Mouse (Mus musculus) heart, embryonic 10.5 days (tissue): ENCODE measurements around the gene Tmem270. TPM values are rescaled to one million over a fixed set of nuclear protein-coding genes. Genes with fewer than 3 reads are reported as not detected.

Experiments
- DNase-seq: peaks from one replicate; pipeline ENCODE4 v3.0.0-alpha.2; 2017; ENCODE audit warnings: low spot score
- H3K27ac ChIP-seq: fragments of 300-500 bp; sonication (generic); 2 replicates; pipeline ENCODE4 v1.5.1; 2016; ENCODE audit warnings: mild to moderate bottlenecking
- H3K27me3 ChIP-seq: fragments of 300-500 bp; sonication (generic); 2 replicates; pipeline ENCODE4 v1.6.1; 2016; ENCODE audit warnings: mild to moderate bottlenecking; ENCODE audit not compliant: poor library complexity, insufficient read depth, severe bottlenecking
- H3K36me3 ChIP-seq: fragments of 300-500 bp; sonication (generic); 2 replicates; pipeline ENCODE4 v1.6.1; 2016; ENCODE audit warnings: mild to moderate bottlenecking, moderate library complexity
- H3K4me1 ChIP-seq: fragments of 300-500 bp; sonication (generic); 2 replicates; pipeline ENCODE4 v1.6.1; 2016; ENCODE audit warnings: mild to moderate bottlenecking
- H3K4me3 ChIP-seq: fragments of 300-500 bp; sonication (generic); 2 replicates; pipeline ENCODE4 v1.5.1; 2016; ENCODE audit warnings: mild to moderate bottlenecking, moderate library complexity
- H3K9me3 ChIP-seq: fragments of 300-500 bp; sonication (generic); 2 replicates; pipeline ENCODE4 v1.6.1; 2016; ENCODE audit warnings: mild to moderate bottlenecking, moderate library complexity
- WGBS: fragments of 180-500 bp; shearing (Covaris S2); methylation state at CpG from one replicate; pipeline ENCODE4 v1.1.7; 2016; 5-methylcytosine and 5-hydroxymethylcytosine counted together
- polyA plus RNA-seq: library from polyadenylated mRNA; unstranded; fragments of >200 nt; fragmentation: Nextera tagmentation; extraction: Ambion mirVana; gene quantifications from 2 replicates; pipeline ENCODE4 v1.2.1, GENCODE M21; 2016

The Tmem270 gene
- polyA plus RNA-seq, 1 experiment from 2014 or later = not detected

GRCm38 (mm10) chr5:134872597-134872996 lies 33.9 kb downstream of the Tmem270 start:
- no peaks in the 10 kb centered on the region for H3K27me3 ChIP-seq
- no peak overlapping the region for H3K4me3 ChIP-seq
- H3K27ac ChIP-seq = no peak overlapping the region
- WGBS = 72% methylated on average over 5 of the region's 5 CpGs
- DNase-seq = no peak
- H3K4me1 ChIP-seq = peaks cover 10% of the 10 kb centered on the region; the same call in 1 of the 2 replicates
- H3K36me3 ChIP-seq = no peaks in the 10 kb centered on the region
- H3K9me3 ChIP-seq = no peaks in the 10 kb centered on the region

GRCm38 (mm10) chr5:134868506-134868905 lies 38.0 kb downstream of the Tmem270 start:
- no peak for DNase-seq
- no peak overlapping the region for H3K27ac ChIP-seq
- no peaks in the 10 kb centered on the region for H3K9me3 ChIP-seq
- peaks cover 11% of the 10 kb centered on the region; the same call in 1 of the 2 replicates for H3K27me3 ChIP-seq
- no peaks in the 10 kb centered on the region for H3K36me3 ChIP-seq
- no peak overlapping the region for H3K4me3 ChIP-seq
- peaks cover 16% of the 10 kb centered on the region for H3K4me1 ChIP-seq
- 77% methylated on average over 5 of the region's 5 CpGs for WGBS

GRCm38 (mm10) chr5:134867320-134868144 lies 39.0 kb downstream of the Tmem270 start:
- H3K27ac ChIP-seq = no peak overlapping the region

GRCm38 (mm10) chr5:134865158-134865557 lies 41.4 kb downstream of the Tmem270 start:
- Histone ChIP-seq H3K27ac (peak overlapping the region; percentile 74), H3K4me3 (no peak overlapping the region), H3K4me1 (peaks cover 16% of the 10 kb centered on the region), H3K27me3 (peaks cover 20% of the 10 kb centered on the region; the same call in 1 of the 2 replicates), H3K9me3 (no peaks in the 10 kb centered on the region), H3K36me3 (no peaks in the 10 kb centered on the region)
- DNase-seq = no peak
- WGBS = 47% methylated on average over 8 of the region's 8 CpGs

More at GRCm38 (mm10) chr5:134867320-134868144, 39.0 kb downstream of the Tmem270 start:
- Histone ChIP-seq H3K9me3 (no peaks in the 10 kb centered on the region), H3K4me1 (peaks cover 16% of the 10 kb centered on the region), H3K4me3 (peak overlapping the region; percentile 25), H3K27me3 (peaks cover 11% of the 10 kb centered on the region; the same call in 1 of the 2 replicates), H3K36me3 (no peaks in the 10 kb centered on the region)
- no peak for DNase-seq
- WGBS = 35% methylated on average over 18 of the region's 18 CpGs

- DNase-seq = no peak
- Histone ChIP-seq H3K4me3 (no peak overlapping the region), H3K9me3 (0 out of 2 replicates have a peak, but pooled peaks cover under 1% of the 10 kb centered on the region), H3K36me3 (no peaks in the 10 kb centered on the region), H3K4me1 (peaks cover 8% of the 10 kb centered on the region), H3K27ac (no peak overlapping the region), H3K27me3 (peaks cover 20% of the 10 kb centered on the region; the same call in 1 of the 2 replicates)
- 73% methylated on average over 16 of the region's 16 CpGs for WGBS
These were observed 44.5 kb downstream of the Tmem270 start for GRCm38 (mm10) chr5:134861902-134862497.

- H3K4me3 ChIP-seq = no peak overlapping the region
- H3K9me3 ChIP-seq = 0 out of 2 replicates have a peak, but pooled peaks cover 3% of the 10 kb centered on the region
- no peaks in the 10 kb centered on the region for H3K4me1 ChIP-seq
- 76% methylated on average over 5 of the region's 5 CpGs for WGBS
- no peak for DNase-seq
- H3K36me3 ChIP-seq = no peaks in the 10 kb centered on the region
- H3K27me3 ChIP-seq = peaks cover 8% of the 10 kb centered on the region; the same call in 1 of the 2 replicates
- no peak overlapping the region for H3K27ac ChIP-seq
These were observed 47.3 kb downstream of the Tmem270 start for GRCm38 (mm10) chr5:134859193-134859592.

- H3K9me3 ChIP-seq = 0 out of 2 replicates have a peak, but pooled peaks cover 3% of the 10 kb centered on the region
- no peak for DNase-seq
- 79% methylated on average over 10 of the region's 10 CpGs for WGBS
These were observed 48.2 kb downstream of the Tmem270 start for GRCm38 (mm10) chr5:134858378-134858777.

GRCm38 (mm10) chr5:134852873-134853272 lies 53.7 kb downstream of the Tmem270 start:
- 83% methylated on average over 5 of the region's 5 CpGs for WGBS
- no peak overlapping the region for H3K27ac ChIP-seq

More at GRCm38 (mm10) chr5:134858378-134858777, 48.2 kb downstream of the Tmem270 start:
- Histone ChIP-seq H3K4me3 (no peak overlapping the region), H3K4me1 (no peaks in the 10 kb centered on the region), H3K27ac (no peak overlapping the region), H3K36me3 (no peaks in the 10 kb centered on the region), H3K27me3 (peaks cover 8% of the 10 kb centered on the region; the same call in 1 of the 2 replicates)

More at GRCm38 (mm10) chr5:134852873-134853272, 53.7 kb downstream of the Tmem270 start:
- Histone ChIP-seq H3K4me3 (no peak overlapping the region), H3K27me3 (no peaks in the 10 kb centered on the region), H3K36me3 (no peaks in the 10 kb centered on the region), H3K9me3 (0 out of 2 replicates have a peak, but pooled peaks cover 3% of the 10 kb centered on the region), H3K4me1 (no peaks in the 10 kb centered on the region)
- no peak for DNase-seq

Other genes starting within 250 kb of the Tmem270 start
- gene Limk1, start 218.1 kb downstream of the Tmem270 start, polyA plus RNA-seq = 3.7 and 4.7 TPM in 2 replicates
- gene Eln, start 159.4 kb downstream of the Tmem270 start, polyA plus RNA-seq = 4.8 and 8.0 TPM in 2 replicates
- 6.1 and 8.5 TPM in 2 replicates for gene Cldn13, start 8.8 kb upstream of the Tmem270 start, polyA plus RNA-seq
- gene Mettl27, start 25.6 kb upstream of the Tmem270 start, polyA plus RNA-seq = 8.8 and 12.1 TPM in 2 replicates
- 2.8 and 6.9 TPM in 2 replicates for gene Cldn4, start 40.2 kb upstream of the Tmem270 start, polyA plus RNA-seq
- gene Cldn3, start 79.5 kb upstream of the Tmem270 start, polyA plus RNA-seq = 2.7 and 10.2 TPM in 2 replicates
- 57.8 and 63.7 TPM in 2 replicates for gene Abhd11, start 102.4 kb upstream of the Tmem270 start, polyA plus RNA-seq
- 8.5 and 8.6 TPM in 2 replicates for gene Stx1a, start 116.7 kb upstream of the Tmem270 start, polyA plus RNA-seq
- 24.5 and 27.6 TPM in 2 replicates for gene Dnajc30, start 157.5 kb upstream of the Tmem270 start, polyA plus RNA-seq
- 99.4 and 134 TPM in 2 replicates for gene Bud23, start 158.2 kb upstream of the Tmem270 start, polyA plus RNA-seq
- 2.4 and 7.1 TPM in 2 replicates for gene Vps37d, start 171.5 kb upstream of the Tmem270 start, polyA plus RNA-seq
- 1.00 and 3.0 TPM in 2 replicates for gene Mlxipl, start 183.2 kb upstream of the Tmem270 start, polyA plus RNA-seq
- gene Tbl2, start 242.9 kb upstream of the Tmem270 start, polyA plus RNA-seq = 25.1 and 25.4 TPM in 2 replicates